Mouse (Mus musculus) cerebral cortex, adult 2 months (tissue): ENCODE data around the gene Ap2a2.

ENCODE experiments used
- WGBS: fragments of 180-500 bp; shearing (Covaris S2); methylation state at CpG from one replicate; pipeline ENCODE4 v1.1.7; 2018; 5-methylcytosine and 5-hydroxymethylcytosine counted together

The Ap2a2 gene

GRCm38 (mm10) chr7:141561682-141562391 is at the start of gene Ap2a2:
TSS of gene Ap2a2 (plus strand) at chr7:141562173.
- WGBS: under 1% methylated on average over 72 of the region's 72 CpGs

DNA sequence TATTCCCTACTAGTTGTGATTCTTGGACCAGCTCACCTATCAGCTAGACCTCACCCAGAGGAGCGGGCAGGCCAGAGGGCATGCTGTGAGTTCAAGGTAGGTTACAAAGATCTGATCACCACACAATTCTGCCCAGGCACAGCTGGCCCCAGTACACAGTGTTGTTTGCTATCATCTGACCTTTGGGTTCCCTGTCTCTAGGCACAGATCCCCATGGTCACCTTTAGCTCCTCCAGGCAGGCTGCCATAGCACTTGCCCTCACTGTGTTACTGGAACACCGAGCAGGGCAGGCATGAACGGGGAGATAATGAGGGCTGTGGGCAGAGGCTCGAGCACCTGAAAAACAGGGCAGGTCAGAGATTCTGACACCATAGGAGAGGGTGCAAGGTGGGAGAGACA is 44.3 kb upstream of the Ap2a2 start:
- WGBS: 92% methylated on average over 4 of the region's 4 CpGs

DNA sequence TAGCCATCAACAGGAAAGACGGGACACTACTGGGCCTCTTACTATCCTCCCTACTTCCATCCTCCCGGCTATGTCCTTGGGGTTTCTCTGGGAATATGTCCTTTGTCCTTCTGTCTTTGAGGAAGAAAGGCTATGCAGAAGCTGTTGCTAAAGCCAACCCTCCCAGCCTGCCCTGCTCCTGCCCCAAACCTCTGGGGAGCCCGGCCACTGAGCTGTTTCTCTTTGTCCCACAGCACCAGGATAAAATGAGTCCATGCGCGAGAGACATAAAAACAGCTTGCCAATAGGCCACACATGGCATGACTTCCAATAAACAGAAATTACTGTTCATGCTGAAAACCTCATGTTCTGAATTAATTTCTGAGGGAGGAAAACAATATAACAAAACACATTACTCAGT is 43.7 kb upstream of the Ap2a2 start:
- 83% methylated on average over 5 of the region's 5 CpGs for WGBS

DNA sequence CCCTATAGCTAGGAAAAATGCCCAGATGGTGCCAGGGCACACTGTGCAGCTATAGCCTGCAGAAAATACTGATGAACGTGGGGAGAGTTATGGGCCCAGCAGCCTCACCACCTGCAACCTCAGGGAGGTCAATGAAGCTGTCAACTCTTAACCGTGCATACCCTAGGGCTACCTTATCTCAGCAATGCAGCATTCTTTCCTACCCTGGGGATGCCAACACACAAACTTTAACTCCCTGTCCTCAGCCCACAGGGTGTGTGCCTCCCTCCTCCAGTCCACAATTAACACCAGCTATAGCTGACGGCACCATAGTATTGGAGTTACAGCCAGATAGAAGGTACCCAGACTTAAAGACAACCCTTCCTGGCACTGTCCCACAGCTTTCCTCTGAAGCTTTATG is 43.0 kb upstream of the Ap2a2 start:
- whole genome bisulfite sequencing: 87% methylated on average over 3 of the region's 3 CpGs

- WGBS: 92% methylated on average over 1 of the region's 1 CpGs
Observed at GRCm38 (mm10) chr7:141519795-141520194, 42.2 kb upstream of the Ap2a2 start.

DNA sequence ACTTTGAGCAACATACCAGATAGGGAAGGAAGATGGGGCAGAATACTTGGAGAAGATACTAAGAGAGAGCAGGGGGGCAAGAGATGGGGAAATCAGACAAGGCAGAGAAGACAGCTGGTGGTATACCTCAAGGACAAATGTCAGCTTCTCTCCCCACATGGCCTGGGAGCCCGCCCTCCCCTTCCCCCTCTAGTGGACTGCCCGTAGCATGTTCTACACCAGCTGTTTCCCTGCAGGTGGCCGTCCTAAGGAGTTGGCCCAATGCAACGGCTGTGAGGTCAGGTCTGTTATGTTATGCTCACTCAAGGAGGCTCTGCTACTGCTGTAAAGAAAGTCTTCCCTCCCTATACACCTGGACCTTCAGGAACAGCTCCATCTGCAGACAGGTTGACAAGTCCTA is 39.0 kb upstream of the Ap2a2 start:
- WGBS: 68% methylated on average over 4 of the region's 4 CpGs

DNA sequence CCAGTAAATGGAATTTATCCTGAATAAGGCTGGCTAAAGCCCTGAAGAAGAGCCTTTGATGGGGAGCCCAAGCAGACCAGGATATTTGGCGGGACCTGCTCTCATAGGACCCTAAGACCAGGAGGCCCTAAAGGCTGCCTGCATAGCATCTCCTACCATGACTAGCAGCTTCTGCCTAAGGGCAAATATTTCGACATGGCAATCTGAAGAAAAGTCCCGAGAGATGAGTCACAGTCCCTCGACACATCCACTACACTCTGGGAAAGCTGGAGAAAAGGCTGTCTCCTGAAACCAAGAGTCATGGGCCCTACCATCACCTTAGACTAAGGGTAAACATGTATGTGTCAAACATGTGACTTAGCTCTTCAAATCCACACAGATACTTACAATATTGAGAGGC is 37.7 kb upstream of the Ap2a2 start:
- WGBS: 94% methylated on average over 4 of the region's 4 CpGs

DNA sequence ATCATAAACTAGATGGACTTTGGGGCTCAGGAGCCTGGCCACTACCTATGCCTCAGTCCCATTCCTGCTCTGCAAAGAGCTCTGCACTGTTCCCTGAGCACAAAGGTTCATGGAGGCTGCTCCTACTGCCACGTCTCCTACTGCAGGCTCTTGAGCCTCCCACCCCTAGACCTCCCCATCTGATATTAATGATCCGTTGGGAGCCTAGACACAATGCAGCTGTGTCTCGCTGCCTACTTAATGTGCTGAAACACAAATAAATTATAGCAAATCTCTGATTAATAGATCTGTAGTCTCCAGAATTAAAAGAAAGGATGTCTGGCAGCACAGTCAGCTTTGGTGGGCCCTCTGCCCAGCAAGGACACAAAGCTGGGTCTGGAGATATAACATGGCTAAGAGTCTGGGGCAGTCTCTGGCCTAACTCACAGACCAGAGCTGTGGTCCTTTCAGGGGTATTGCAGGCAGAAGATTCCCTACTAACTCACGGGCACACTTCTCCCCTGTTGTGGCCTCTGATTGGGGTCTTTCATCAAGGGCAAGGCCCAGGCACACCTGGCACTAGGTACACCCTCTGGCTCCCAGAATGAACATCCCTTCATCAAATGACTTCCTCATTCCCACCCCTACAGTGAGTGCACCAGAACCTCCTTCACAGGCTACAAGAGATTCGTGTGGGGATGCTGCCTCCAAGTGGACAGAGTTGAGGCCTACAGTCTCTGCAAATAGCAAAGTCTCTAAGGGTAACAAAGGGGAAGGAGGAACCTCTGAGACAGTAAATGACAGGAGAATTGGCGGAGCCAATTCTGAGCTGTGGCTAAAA is 37.0 kb upstream of the Ap2a2 start:
- 52% methylated on average over 6 of the region's 6 CpGs for WGBS

- 69% methylated on average over 4 of the region's 4 CpGs for WGBS
Observed at GRCm38 (mm10) chr7:141525580-141525925, 36.4 kb upstream of the Ap2a2 start.

DNA sequence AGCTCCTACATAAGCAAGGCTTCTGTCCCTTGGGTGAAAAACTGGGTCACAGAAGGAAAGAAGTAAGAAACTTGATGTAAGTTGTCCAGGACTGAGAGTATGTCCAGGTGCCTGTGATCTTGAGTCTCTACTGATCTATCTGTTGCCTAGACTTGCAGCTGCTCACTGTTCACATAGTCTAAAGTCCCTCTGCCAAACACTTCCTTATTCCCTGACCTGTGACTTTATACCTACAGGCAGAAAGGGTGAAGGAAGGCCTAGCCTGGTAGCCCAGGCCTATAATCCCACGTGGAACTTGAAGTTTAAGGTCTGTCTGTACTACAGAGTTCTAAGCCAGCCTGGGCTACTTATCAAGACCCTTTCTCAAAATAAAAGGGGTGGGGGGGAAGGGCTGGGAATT is 26.4 kb upstream of the Ap2a2 start:
- 74% methylated on average over 1 of the region's 1 CpGs for WGBS

DNA sequence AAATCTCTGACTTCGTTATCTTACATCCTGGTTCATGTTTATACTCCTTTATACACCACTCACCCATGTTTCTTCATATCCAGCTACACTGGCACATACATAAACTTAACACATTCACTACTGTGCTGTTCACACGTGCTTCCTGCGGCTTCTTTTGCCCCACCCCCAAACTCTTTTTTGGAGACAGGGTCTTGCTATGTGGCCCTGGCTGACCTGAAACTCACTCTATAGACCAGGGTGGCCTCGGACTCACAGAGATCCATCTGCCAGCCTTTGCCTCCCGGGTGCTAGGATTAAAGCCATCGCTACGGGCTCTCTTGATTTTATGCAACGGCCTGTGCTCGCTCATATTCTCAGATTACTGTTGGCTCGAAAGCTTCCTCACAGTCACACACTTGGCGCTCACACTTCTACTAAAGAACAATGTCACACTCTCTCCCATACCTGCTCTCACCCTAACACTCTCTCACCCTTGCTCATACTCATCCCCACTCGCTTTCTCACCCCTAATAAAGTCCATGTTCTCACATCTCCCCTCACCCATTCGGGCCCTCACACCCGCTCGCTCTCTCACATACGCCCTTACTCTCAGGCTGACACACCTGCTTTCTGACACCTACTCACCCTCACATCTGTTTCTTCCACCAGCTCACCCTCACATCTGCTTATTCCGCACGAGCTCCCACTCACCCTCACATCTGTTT is 23.0 kb upstream of the Ap2a2 start:
- whole genome bisulfite sequencing: 8% methylated on average over 18 of the region's 18 CpGs

DNA sequence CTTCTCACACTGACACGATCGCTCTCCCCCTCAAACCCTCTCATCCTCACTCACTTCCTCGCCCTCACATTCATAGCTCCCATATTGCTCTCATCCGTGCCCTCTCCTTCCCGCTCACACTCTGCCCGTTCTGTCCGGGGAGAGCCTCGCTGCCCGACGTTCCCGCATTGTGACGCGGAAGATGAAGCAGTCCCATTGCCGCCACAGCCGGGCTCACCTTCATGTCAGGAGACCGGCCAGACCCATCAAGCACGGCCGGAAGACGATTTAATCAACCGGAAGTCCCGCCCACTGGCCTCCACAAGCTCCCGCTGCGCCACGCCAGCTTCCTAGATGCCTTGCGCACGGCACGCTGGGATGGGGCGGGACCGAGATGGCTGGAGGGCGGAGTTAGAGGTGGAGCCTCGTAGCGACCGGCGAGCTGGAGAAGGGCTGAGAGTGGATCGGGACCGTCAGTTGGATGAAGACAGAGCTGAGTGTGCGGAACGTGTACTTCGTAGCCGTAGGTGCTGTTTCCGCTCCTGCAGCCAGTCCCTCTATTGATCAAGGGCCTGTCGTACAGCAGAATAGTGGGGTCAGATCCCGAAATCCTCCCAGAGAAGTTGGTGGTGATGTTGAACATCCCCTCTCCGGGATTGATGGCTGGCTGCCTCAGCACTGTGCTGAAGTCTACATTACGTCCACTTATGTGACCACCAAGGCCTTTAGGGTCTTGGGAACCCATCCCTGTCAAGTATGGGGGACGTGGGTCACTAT is 22.2 kb upstream of the Ap2a2 start, which contains the start of gene Chid1:
Gene Chid1, minus strand, starts transcription at position 302 of the 756 bp plus-strand sequence.
- WGBS: 1% methylated on average over 46 of the region's 46 CpGs

- 29% methylated on average over 13 of the region's 13 CpGs for WGBS
Observed at GRCm38 (mm10) chr7:141540312-141541081, 21.5 kb upstream of the Ap2a2 start.

GRCm38 (mm10) chr7:141541681-141542080 is 20.3 kb upstream of the Ap2a2 start:
- 89% methylated on average over 4 of the region's 4 CpGs for WGBS

DNA sequence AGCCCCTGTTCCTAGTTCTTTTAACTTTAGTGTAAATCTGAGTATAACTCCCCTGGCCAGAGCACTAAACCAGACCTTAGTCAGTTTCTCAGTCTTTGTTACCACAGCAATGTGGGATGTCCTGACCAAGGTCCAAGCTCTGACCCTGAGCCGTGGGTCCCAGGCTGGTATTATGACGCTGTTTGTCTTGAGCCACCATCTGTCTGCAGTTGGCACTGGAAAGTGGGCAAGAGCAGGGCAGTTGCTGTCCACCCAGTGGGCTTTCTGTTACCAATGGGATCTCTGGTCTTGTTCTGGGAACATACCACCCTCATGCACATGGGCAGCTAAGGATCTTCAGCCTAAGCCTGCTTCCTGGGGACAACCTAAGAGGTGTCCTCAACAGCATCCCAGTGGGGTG is 19.4 kb upstream of the Ap2a2 start:
- 98% methylated on average over 2 of the region's 2 CpGs for WGBS

GRCm38 (mm10) chr7:141544654-141545053 is 17.3 kb upstream of the Ap2a2 start:
- 54% methylated on average over 4 of the region's 4 CpGs for WGBS

DNA sequence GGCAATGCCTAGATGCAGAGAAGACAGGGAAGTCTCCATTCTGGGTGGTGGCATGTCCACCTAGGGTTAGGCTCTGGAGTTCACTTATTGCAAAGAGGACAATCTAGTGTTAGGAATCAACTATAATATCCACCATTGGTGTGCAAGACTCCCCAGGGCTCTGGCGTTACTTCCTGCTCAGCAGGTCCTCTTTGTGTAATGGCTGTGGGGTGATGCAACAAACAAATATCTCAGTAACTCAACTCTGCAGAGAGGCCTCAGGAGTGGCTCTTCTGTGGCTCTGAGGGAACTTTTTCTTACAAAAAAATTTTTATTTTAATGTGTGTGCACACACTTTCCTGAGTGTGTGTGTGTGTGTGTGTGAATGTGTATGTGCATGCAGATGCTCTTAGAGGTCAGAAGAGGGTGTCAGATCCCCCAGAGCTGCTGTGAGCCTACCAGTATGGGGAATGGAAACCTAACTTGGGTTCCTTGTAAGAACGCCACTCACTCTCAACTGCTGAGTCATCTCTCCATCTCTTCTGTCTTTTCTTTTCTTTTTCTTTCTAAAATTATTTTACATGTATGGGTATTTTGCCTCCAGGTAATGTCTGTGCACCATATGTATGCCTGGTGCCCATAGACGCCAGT is 12.4 kb upstream of the Ap2a2 start:
- 91% methylated on average over 3 of the region's 3 CpGs for WGBS

GRCm38 (mm10) chr7:141550464-141550863 is 11.5 kb upstream of the Ap2a2 start:
- WGBS: 70% methylated on average over 2 of the region's 2 CpGs

- 78% methylated on average over 4 of the region's 4 CpGs for WGBS
Observed at GRCm38 (mm10) chr7:141558329-141558776, 3.6 kb upstream of the Ap2a2 start.

DNA sequence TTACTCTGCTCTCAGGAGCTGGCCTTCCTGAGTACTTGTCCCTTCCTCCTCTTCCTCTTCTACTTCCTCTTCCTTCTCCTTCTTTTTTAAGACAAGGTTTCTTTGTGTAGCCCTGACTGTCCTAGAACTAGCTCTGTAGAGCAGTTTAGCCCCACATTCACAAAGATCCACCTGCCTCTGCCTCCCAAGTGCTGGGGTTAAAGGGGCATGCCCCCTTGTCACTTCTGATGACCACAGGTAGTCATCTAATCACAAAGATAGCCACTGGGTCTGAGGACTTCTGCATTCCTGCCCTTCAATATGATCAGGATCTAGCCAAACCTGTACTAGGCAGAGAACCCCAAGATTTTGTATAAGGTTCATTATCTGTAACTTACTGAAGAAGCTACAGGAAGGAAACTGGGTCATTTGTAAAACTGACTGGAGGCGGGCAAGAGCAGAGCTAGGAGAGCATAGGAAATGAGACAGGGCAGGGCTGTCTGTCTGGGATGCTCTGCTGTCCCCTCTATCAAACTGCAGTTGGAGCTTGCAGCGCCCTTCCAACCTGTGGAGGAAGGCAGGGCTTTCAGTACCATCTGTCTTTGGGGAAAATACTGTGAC is 2.1 kb upstream of the Ap2a2 start:
- 57% methylated on average over 2 of the region's 2 CpGs for WGBS
